Mouse (Mus musculus) NIH3T3 (cell line): ENCODE data around the gene Csnk2a2.
A peak's percentile ranks its signal among the peaks of the same experiment; 100 is the strongest.

Source experiments
- DNase-seq: peaks from one replicate; pipeline ENCODE4 v3.0.0-alpha.2; 2012; ENCODE audit warnings: low read depth

Gene Csnk2a2

GRCm38 (mm10) chr8:95426781-95427281, 63.0 kb downstream of the Csnk2a2 start:
- peak; percentile 46 for DNase-seq

- peak; percentile 52 for DNase-seq
Observed at GRCm38 (mm10) chr8:95424682-95425081, 65.2 kb downstream of the Csnk2a2 start.

- no peak for DNase-seq
Observed at GRCm38 (mm10) chr8:95422193-95422810, 67.5 kb downstream of the Csnk2a2 start.

GRCm38 (mm10) chr8:95411309-95411972, 78.4 kb downstream of the Csnk2a2 start:
- no peak for DNase-seq

- no peak for DNase-seq
Observed at GRCm38 (mm10) chr8:95409518-95409917, 80.3 kb downstream of the Csnk2a2 start.

GRCm38 (mm10) chr8:95401091-95401490, 88.7 kb downstream of the Csnk2a2 start:
- DNase-seq = no peak

GRCm38 (mm10) chr8:95399131-95399530, 90.7 kb downstream of the Csnk2a2 start:
- no peak for DNase-seq

- DNase-seq = no peak
Observed at GRCm38 (mm10) chr8:95397201-95397600, 92.6 kb downstream of the Csnk2a2 start.

GRCm38 (mm10) chr8:95396752-95397151, 93.1 kb downstream of the Csnk2a2 start:
- DNase-seq = no peak
